Mouse (Mus musculus) G1E (cell line): Measurements from ENCODE around the gene Olfr1513. TPM values are rescaled to one million over a fixed set of nuclear protein-coding genes. Genes with fewer than 3 reads are reported as not detected.
"Not testable (repeated sequence)": the region's sequence is repeated elsewhere in the genome, so short reads cannot be mapped to it uniquely, and the experiment has no call there.

Experiments
- ATAC-seq: 2 replicates; pipeline ENCODE4 v1.8.0; 2016; ENCODE audit warnings: mild to moderate bottlenecking; ENCODE audit not compliant: insufficient number of reproducible peaks, poor library complexity, low FRiP score, severe bottlenecking; ENCODE audit errors: extremely low read depth
- DNase-seq: peaks from one replicate; pipeline ENCODE4 v3.0.0; 2012; ENCODE audit warnings: low spot score
- H3K27me3 ChIP-seq: 2 replicates; pipeline ENCODE4 v1.6.1; 2012; ENCODE audit warnings: mild to moderate bottlenecking, low read length, inconsistent platforms; ENCODE audit not compliant: insufficient read depth
- H3K36me3 ChIP-seq: replicated peaks from 2 replicates; pipeline ENCODE3; 2012; ENCODE audit warnings: mild to moderate bottlenecking, inconsistent platforms
- H3K4me1 ChIP-seq: 2 replicates; pipeline ENCODE4 v1.6.1; 2012; ENCODE audit warnings: low read depth, low read length, inconsistent platforms, mixed read lengths; ENCODE audit not compliant: insufficient read depth
- H3K4me3 ChIP-seq: 2 replicates; pipeline ENCODE4 v1.5.1; 2012; ENCODE audit warnings: low read depth, mild to moderate bottlenecking, inconsistent platforms, low read length, moderate library complexity, mixed read lengths
- H3K9me3 ChIP-seq: replicated peaks from 2 replicates; pipeline ENCODE4 v1.6.1; 2012; ENCODE audit warnings: inconsistent platforms
- CTCF ChIP-seq: IDR thresholded peaks from 2 replicates; pipeline ENCODE4 v1.5.1; 2012; ENCODE audit warnings: low read depth, low read length, inconsistent platforms, mixed read lengths
- GATA1 ChIP-seq: IDR thresholded peaks from 2 replicates; pipeline ENCODE4 v1.6.1; 2012; ENCODE audit warnings: borderline replicate concordance, low read length, inconsistent platforms, mixed read lengths
- GATA2 ChIP-seq: IDR thresholded peaks from 2 replicates; pipeline ENCODE4 v1.6.1; 2012; ENCODE audit warnings: low read depth, low read length, inconsistent platforms, borderline replicate concordance
- POLR2AphosphoS5 ChIP-seq: IDR thresholded peaks from 2 replicates; pipeline ENCODE4 v1.6.1; 2012; ENCODE audit warnings: low read depth, low read length, inconsistent platforms; ENCODE audit not compliant: insufficient replicate concordance
- TAL1 ChIP-seq: conservative IDR thresholded peaks from 2 replicates; pipeline ENCODE4 v1.6.1; 2012; ENCODE audit warnings: low read depth, low read length, inconsistent platforms, mixed read lengths
- polyA plus RNA-seq: library from polyadenylated mRNA; stranded (reverse); fragments of >175 nt; gene quantifications from 2 replicates; pipeline ENCODE4 v1.2.3, GENCODE M21; 2012
- total RNA-seq, 2 experiments: library from RNA; stranded (forward) in 1 of 2; stranded (reverse) in 1 of 2; fragments of 200-1000 nt in 1 of 2; fragments of >200 nt in 1 of 2; fragmentation: Nextera tagmentation in 1 of 2; gene quantifications; 2 replicates each; pipeline ENCODE4 v1.2.3; 2014 to 2017

Olfr1513 gene
- total RNA-seq (2014; fragmentation: Nextera tagmentation): not detected in 2 replicates
- 0.05 and 0.06 TPM in 2 replicates for total RNA-seq (2017)
- polyA plus RNA-seq: not detected in 2 replicates

DNA sequence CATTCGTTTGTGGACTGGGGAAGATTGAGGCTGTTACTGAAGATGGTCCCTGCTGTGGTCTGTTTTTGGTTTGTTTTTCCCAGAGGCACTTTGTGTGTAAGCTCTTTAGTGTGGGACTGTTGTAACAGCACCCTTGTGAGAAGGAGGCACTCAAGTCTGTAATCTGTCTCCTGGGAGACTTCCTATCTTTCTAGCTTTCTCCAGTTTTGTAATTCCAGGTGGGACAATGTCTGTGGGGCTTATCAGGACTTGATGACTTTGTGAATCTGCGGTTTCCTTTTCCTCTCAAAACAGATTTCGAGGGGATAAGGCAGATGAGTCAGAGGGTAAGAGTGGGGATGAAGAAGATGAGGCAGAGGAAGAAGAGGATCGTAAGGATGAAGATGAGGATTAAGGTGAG lies at the start of gene Olfr1513:
Olfr1513 (minus strand) TSS at position 101 of the 400 bp plus-strand sequence.
- ATAC-seq (no peak), DNase-seq (no peak)
- Histone ChIP-seq H3K9me3 (no peaks in the 10 kb centered on the region), H3K36me3 (no peaks in the 10 kb centered on the region), H3K4me1 (no peaks in the 10 kb centered on the region), H3K4me3 (no peak within 1 kb of the TSS), H3K27me3 (peaks cover 2% of the 10 kb centered on the region; the same call in 1 of the 2 replicates)
- TF ChIP-seq GATA1: no peak
- TF ChIP-seq CTCF: no peak
- TF ChIP-seq GATA2: no peak
- no peak for TF ChIP-seq POLR2AphosphoS5
- no peak for TF ChIP-seq TAL1

DNA sequence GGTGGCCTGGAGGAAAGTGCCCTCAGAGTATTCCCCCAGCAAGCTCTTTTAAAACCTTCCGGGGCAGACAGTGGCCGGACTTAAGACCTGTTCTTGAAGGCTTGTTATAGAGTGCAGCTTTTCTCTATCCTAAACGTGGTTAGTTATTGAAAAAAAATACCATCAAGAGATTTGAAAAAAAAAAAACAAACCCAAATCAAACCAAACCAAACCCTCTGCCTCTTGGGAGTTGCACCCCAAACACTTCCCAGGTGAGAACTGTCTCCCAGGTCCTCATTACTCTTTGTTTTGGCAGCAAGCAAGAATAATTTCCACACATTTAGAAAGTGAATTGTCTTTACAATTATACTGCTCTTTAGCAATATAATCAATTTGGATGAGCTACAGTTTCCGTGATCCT lies 41.1 kb upstream of the Olfr1513 start, which contains the start of gene Olfr1511:
Olfr1511 (minus strand) TSS at position 101 of the 400 bp plus-strand sequence.
- Histone ChIP-seq H3K4me3 (no peak within 1 kb of the TSS), H3K4me1 (no peaks in the 10 kb centered on the region), H3K9me3 (no peaks in the 10 kb centered on the region), H3K36me3 (no peaks in the 10 kb centered on the region), H3K27me3 (peaks cover 3% of the 10 kb centered on the region; the same call in 1 of the 2 replicates)
- TF ChIP-seq GATA1: no peak
- TF ChIP-seq CTCF: no peak
- TF ChIP-seq POLR2AphosphoS5: no peak
- no peak for TF ChIP-seq TAL1
- no peak for TF ChIP-seq GATA2
- ATAC-seq: no peak
- DNase-seq: no peak

DNA sequence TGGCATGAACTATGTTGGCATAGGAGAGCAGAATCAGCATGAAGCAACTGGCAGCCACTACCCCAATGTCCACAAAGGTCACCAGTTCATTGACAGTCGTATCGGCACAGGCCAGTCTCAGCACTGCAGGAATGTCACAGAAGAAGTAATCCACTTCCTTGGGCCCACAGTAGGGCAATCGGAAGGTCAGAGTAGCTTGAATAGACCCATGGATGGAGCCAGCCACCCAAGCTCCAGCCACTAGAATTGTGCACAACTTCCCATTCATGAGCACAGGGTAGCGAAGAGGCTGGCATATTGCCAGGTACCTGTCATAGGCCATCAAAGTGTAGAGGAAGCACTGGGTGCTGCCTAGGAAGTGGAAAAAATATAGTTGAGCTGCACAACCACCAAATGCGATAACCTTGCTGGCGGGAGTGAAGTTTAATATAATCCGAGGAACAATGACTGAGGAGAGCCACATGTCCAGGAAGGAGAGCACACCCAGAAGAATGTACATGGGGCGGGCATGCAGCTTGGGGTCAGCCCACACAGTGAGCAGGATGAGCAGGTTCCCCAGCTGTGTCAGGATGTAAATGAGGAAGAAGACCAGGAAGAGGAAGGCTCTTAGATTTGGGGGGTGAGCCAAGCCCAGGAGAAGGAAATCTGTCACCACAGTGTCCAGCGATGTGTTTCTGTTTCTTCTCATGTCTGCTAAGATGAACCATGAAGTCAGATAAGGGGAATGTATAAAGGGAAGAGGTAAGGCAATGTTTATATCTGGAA lies 34.1 kb upstream of the Olfr1513 start:
- not testable (repeated sequence) for H3K27me3 ChIP-seq, H3K36me3 ChIP-seq, H3K9me3 ChIP-seq, ATAC-seq, H3K4me1 ChIP-seq, DNase-seq, H3K4me3 ChIP-seq

DNA sequence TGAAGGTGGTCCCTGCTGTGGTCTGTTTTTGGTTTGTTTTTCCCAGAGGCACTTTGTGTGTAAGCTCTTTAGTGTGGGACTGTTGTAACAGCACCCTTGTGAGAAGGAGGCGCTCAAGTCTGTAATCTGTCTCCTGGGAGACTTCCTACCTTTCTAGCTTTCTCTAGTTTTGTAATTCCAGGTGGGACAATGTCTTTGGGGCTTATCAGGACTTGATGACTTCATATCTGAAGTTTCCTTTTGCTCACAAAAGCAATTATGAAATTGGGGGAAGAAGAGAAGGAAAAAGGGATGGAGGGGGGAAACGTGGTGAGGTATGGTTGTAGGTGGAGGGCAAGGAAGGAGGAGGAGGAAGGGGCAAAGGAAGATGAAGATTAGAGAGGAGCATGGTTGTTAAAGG lies 22.9 kb upstream of the Olfr1513 start, which contains the start of gene Olfr1512:
Olfr1512 (minus strand) TSS at position 101 of the 400 bp plus-strand sequence.
- ATAC-seq: no peak
- H3K4me1 ChIP-seq: no peaks in the 10 kb centered on the region

DNA sequence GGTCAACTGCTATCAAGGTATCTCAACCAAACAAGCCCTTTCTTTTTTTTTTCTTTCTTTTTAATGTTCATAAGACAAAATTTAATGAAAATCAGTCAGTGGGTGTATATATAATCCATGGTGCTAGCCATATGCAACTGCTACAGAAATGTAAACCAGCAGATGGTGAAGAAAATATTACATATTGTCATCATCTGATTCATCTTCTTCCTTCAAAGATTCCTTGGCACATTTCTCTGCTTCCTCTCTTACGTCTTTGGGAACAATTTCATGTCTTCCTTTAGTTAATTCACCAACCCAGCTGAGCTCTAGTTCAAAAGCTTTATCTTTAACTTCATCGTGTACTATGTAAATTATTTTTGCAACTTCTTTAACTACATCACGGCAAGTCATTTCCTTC lies 12.5 kb upstream of the Olfr1513 start:
- no peak for TF ChIP-seq TAL1
- no peak for TF ChIP-seq POLR2AphosphoS5
- no peak for TF ChIP-seq GATA1
- TF ChIP-seq GATA2: no peak
- TF ChIP-seq CTCF: no peak
- ATAC-seq (no peak), DNase-seq (no peak)
- Histone ChIP-seq H3K4me1 (no peaks in the 10 kb centered on the region), H3K9me3 (no peaks in the 10 kb centered on the region), H3K4me3 (no peak overlapping the region), H3K27me3 (peaks cover 6% of the 10 kb centered on the region; the same call in 1 of the 2 replicates), H3K36me3 (no peaks in the 10 kb centered on the region)

More for the DNA sequence above, 22.9 kb upstream of the Olfr1513 start, which contains the start of gene Olfr1512:
- Histone ChIP-seq H3K9me3 (no peaks in the 10 kb centered on the region), H3K27me3 (no peaks in the 10 kb centered on the region), H3K4me3 (no peak within 1 kb of the TSS), H3K36me3 (no peaks in the 10 kb centered on the region)
- TF ChIP-seq CTCF (no peak), TAL1 (no peak), POLR2AphosphoS5 (no peak), GATA2 (no peak), GATA1 (no peak)
- no peak for DNase-seq

DNA sequence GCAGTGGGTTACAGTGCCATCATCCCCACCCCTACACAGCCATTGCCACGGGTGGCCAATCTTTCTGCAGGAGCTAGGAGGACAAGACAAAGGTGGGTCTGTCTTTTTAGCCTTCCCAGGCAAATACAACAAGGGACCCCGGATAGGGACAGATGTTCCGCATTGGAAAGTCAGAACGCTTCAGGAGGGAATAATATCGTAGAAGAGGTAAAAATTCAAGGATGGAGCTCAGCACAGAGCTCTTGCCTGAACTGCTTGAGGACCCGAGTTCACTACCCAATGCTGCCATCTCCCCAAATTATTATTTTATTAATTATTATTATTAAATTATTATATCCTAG lies 16.7 kb downstream of the Olfr1513 start:
- H3K9me3 ChIP-seq: peaks cover 2% of the 10 kb centered on the region; the same call in 1 of the 2 replicates
- no peak for TF ChIP-seq GATA2
- no peak for TF ChIP-seq CTCF
- no peak for TF ChIP-seq TAL1
- TF ChIP-seq POLR2AphosphoS5: no peak
- no peak for TF ChIP-seq GATA1
- peaks cover 13% of the 10 kb centered on the region for H3K4me1 ChIP-seq
- no peak overlapping the region for H3K4me3 ChIP-seq
- DNase-seq (no peak), ATAC-seq (no peak)
- no peaks in the 10 kb centered on the region for H3K36me3 ChIP-seq
- peaks cover 20% of the 10 kb centered on the region for H3K27me3 ChIP-seq
